Mouse (Mus musculus) liver, adult 2 months (tissue): Measurements from ENCODE around the gene Spata13. TPM values are rescaled to one million over a fixed set of nuclear protein-coding genes. Genes with fewer than 3 reads are reported as not detected.
A peak's percentile ranks its signal among the peaks of the same experiment; 100 is the strongest.

Source experiments
- DNase-seq: peaks from one replicate; pipeline ENCODE4 v3.0.0-alpha.2; 2011; ENCODE audit warnings: low read depth, low spot score; ENCODE audit errors: extremely low read depth
- H3K27ac ChIP-seq: fragments of 200-500 bp; replicated peaks from 2 replicates; pipeline ENCODE4 v1.5.1; 2012; ENCODE audit warnings: low read depth, mild to moderate bottlenecking, control low read depth, inconsistent platforms, low read length; ENCODE audit not compliant: insufficient read depth
- H3K27me3 ChIP-seq: fragments of 200-500 bp; 2 replicates; pipeline ENCODE4 v1.6.1; 2012; ENCODE audit warnings: mild to moderate bottlenecking, moderate library complexity, low read length, inconsistent platforms; ENCODE audit not compliant: control insufficient read depth, insufficient read depth
- H3K36me3 ChIP-seq: fragments of 200-500 bp; 2 replicates; pipeline ENCODE4 v1.6.1; 2012; ENCODE audit warnings: low read length, inconsistent platforms; ENCODE audit not compliant: control insufficient read depth, insufficient read depth
- H3K4me1 ChIP-seq: fragments of 200-500 bp; 2 replicates; pipeline ENCODE4 v1.6.1; 2011; ENCODE audit warnings: low read length; ENCODE audit not compliant: control insufficient read depth, insufficient read depth
- H3K4me3 ChIP-seq: fragments of 200-500 bp; 2 replicates; pipeline ENCODE4 v1.5.1; 2011; ENCODE audit warnings: low read depth, mild to moderate bottlenecking, control low read depth, low read length, moderate library complexity; ENCODE audit not compliant: insufficient read depth
- H3K79me2 ChIP-seq: fragments of 200-500 bp; 2 replicates; pipeline ENCODE4 v1.6.1; 2012; ENCODE audit warnings: inconsistent platforms, mild to moderate bottlenecking, low read length, moderate library complexity; ENCODE audit not compliant: control insufficient read depth, insufficient read depth
- H3K9ac ChIP-seq: fragments of 200-500 bp; 2 replicates; pipeline ENCODE4 v1.6.1; 2012; ENCODE audit warnings: low read depth, mild to moderate bottlenecking, control low read depth, inconsistent platforms, low read length
- CTCF ChIP-seq: fragments of 200-500 bp; IDR thresholded peaks from 2 replicates; pipeline ENCODE4 v1.5.1; 2011; ENCODE audit warnings: low read depth, low read length, control low read depth
- POLR2A ChIP-seq: fragments of 200-500 bp; IDR thresholded peaks from 2 replicates; pipeline ENCODE4 v1.6.1; 2011; ENCODE audit warnings: low read length, control low read depth; ENCODE audit not compliant: insufficient read depth; ENCODE audit errors: extremely low read depth
- WGBS: fragments of 180-500 bp; shearing (Covaris S2); methylation state at CpG from one replicate; pipeline ENCODE4 v1.1.7; 2018; 5-methylcytosine and 5-hydroxymethylcytosine counted together
- polyA plus RNA-seq: library from polyadenylated mRNA; depleted of rRNA; stranded (reverse); fragments of >200 nt; gene quantifications from 2 replicates; pipeline ENCODE4 v1.2.3, GENCODE M21; 2012
- total RNA-seq: library from RNA; depleted of rRNA; stranded (reverse); fragments of >200 nt; gene quantifications from 2 replicates; pipeline ENCODE4 v1.2.3, GENCODE M21; 2014

The Spata13 gene
- total and polyA plus RNA-seq, 2 experiments: 11.9 to 20.6 TPM

DNA sequence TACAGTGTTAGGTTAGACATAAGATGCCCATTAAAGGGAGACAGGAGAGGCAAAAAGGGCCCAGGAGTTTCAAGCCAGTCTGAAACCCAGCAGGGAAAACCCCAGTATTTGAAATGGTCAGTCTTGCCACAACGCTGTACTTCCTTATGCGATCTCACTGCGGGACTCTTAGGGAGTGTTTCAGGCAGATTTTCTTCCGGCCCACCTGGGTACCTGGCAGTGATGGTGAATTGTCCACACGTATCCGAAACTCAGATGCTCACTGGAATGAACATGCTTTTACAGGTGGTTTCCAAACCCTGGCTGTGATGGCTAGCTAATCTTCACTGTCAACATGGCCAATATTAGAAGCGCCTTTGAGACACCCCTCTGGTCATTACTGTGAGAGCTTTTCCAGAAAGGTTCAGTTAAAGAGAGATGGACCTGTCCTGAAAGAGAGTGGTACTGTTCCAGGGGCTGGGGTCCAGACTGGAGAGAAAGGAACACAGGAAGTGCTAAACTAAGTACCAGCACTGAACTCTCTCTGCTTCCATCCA lies 148.4 kb downstream of the Spata13 start:
- WGBS: 41% methylated on average over 7 of the region's 7 CpGs
- DNase-seq: no peak
- TF ChIP-seq POLR2A: no peak
- TF ChIP-seq CTCF: no peak

GRCm38 (mm10) chr14:60783196-60783595 lies 149.4 kb downstream of the Spata13 start:
- no peak overlapping the region for H3K9ac ChIP-seq
- peaks cover 2% of the 10 kb centered on the region; the same call in 1 of the 2 replicates for H3K36me3 ChIP-seq
- H3K79me2 ChIP-seq: no peaks in the 10 kb centered on the region
- WGBS: 58% methylated on average over 8 of the region's 8 CpGs
- no peak for TF ChIP-seq POLR2A
- no peak for TF ChIP-seq CTCF
- 0 out of 2 replicates have a peak, but pooled peaks cover 2% of the 10 kb centered on the region for H3K4me1 ChIP-seq
- H3K27me3 ChIP-seq: no peaks in the 10 kb centered on the region
- H3K4me3 ChIP-seq: no peak overlapping the region
- no peak for DNase-seq
- no peak overlapping the region for H3K27ac ChIP-seq

More for the DNA sequence above, 148.4 kb downstream of the Spata13 start:
- Histone ChIP-seq H3K79me2 (no peaks in the 10 kb centered on the region), H3K4me3 (no peak overlapping the region), H3K27me3 (no peaks in the 10 kb centered on the region), H3K4me1 (0 out of 2 replicates have a peak, but pooled peaks cover 2% of the 10 kb centered on the region), H3K9ac (no peak overlapping the region), H3K27ac (no peak overlapping the region), H3K36me3 (no peaks in the 10 kb centered on the region)

DNA sequence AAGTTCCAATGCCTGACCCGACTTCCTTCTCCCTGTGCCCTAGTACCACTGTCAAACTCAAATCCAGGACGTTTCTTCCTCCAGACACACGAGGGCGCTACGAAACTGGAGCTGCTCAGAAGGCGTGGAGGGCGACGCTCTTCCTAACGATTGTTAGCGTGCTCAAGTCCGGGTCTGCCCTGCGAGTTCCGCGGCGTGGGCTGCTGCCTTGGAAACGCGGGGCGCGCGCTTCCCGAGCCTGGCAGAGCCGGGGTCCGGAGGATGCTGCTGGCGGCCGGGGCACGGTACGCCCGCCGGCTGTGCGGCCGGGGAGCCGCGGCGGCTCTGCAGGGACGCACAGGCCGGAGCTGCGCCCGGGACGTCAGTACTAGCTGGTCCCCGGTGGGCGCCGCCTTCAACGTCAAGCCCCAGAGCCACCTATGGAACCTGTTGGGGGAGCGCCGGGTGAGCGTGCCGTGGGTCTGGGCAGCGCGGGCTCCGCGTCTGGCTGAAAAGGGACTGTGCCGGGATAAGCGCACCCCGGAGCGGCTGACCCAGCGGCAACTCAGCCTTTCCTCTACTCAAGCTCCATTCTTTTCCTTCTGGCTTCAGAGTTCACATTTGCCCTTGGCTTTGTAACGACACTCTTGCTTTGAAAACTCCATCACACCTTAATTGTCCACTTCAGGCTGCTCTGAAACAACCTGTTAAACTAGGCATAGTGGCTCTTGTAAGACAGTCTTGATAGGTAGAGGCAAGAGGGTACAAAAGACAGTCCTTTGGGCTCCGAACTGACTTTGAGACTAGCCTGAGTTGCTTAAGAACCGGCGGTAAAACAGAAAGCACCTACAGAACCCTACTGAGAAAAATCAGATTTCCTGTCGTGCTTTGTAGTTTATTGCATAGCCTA lies 150.9 kb downstream of the Spata13 start, which contains the start of gene Mipep:
TSS of gene Mipep (plus strand) at position 147 of the 889 bp plus-strand sequence.
- Histone ChIP-seq H3K27ac (0 out of 2 replicates have a peak within 1 kb of the TSS, but pooled peaks have one; percentile 8), H3K36me3 (peaks cover 2% of the 10 kb centered on the region; the same call in 1 of the 2 replicates), H3K4me1 (0 out of 2 replicates have a peak, but pooled peaks cover 2% of the 10 kb centered on the region), H3K4me3 (peak within 1 kb of the TSS; percentile 64), H3K79me2 (no peaks in the 10 kb centered on the region), H3K27me3 (no peaks in the 10 kb centered on the region), H3K9ac (peak within 1 kb of the TSS; percentile 82)
- peak; percentile 82 for DNase-seq
- peak; percentile 94 for TF ChIP-seq CTCF
- no peak for TF ChIP-seq POLR2A
- WGBS: under 1% methylated on average over 61 of the region's 61 CpGs

DNA sequence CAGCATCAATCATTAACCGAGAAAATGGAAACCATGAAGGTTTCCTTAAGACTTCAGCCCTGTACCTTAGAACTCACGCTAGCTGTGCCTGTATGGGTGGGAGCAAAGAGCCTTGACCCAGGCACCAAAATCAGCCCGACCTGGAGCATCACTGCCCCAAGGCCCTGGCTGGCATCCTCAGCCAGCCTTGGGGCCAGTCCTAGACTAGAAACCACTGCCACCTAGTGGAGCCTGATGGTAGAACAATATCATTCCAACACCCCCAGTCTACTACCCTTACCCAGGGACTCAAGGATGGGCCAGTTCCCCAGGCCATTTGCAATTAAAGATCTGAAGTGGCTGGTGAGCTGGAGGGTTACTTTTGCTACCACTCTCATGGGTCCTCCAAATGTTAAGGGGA lies 156.3 kb downstream of the Spata13 start:
- Histone ChIP-seq H3K4me1 (no peaks in the 10 kb centered on the region), H3K79me2 (no peaks in the 10 kb centered on the region), H3K27me3 (no peaks in the 10 kb centered on the region), H3K4me3 (no peak overlapping the region), H3K27ac (no peak overlapping the region), H3K36me3 (peaks cover 8% of the 10 kb centered on the region), H3K9ac (no peak overlapping the region)
- TF ChIP-seq CTCF: peak; percentile 74
- TF ChIP-seq POLR2A: no peak
- DNase-seq: peak; percentile 33
- 41% methylated on average over 3 of the region's 3 CpGs for WGBS

GRCm38 (mm10) chr14:60796600-60797322 lies 163.0 kb downstream of the Spata13 start:
- TF ChIP-seq CTCF (no peak), POLR2A (no peak)
- no peak overlapping the region for H3K4me3 ChIP-seq
- H3K27ac ChIP-seq: peak overlapping the region; percentile 1
- peak; percentile 96 for DNase-seq
- no peak overlapping the region for H3K9ac ChIP-seq
- H3K4me1 ChIP-seq: peaks cover 2% of the 10 kb centered on the region
- no peaks in the 10 kb centered on the region for H3K27me3 ChIP-seq
- no peaks in the 10 kb centered on the region for H3K79me2 ChIP-seq
- H3K36me3 ChIP-seq: no peaks in the 10 kb centered on the region
- WGBS: 28% methylated on average over 4 of the region's 4 CpGs
